Mouse (Mus musculus): ENCODE data around the gene Gins1.
"Not testable (repeated sequence)": the region's sequence is repeated elsewhere in the genome, so short reads cannot be mapped to it uniquely, and the experiment has no call there.

Gene Gins1

GRCm38 (mm10) chr2:150909429-150910039 is 4.3 kb downstream of the Gins1 start:
- ATAC-seq (ENCODE audit: low TSS enrichment) = peak; percentile 91

DNA sequence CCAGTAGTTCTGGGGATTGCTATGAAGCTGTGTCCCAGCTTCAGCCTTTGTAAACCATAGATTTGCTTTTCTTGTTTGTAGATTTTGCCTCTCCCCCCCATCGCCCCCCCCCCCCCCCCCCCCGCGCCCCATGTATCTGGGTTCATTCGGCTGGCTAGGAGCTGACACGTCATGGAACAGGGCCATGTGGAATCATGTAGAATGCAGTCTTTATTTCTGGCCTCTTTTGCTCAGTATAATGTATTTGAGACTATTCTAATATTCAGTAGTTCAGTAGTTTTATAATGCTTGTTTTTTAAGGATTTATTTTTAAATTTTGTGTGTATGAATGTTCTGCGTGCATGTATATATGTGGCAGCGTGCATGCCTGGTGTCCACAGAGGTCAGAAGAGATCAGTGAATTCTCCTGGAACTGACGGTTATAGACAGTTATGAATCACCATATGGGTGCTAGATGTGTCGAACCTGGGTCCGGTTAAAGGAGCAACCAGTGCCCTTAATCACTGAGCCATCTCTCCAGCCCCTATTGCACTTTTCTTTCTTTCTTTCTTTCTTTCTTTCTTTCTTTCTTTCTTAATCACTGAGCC is 5.2 kb downstream of the Gins1 start:
- ATAC-seq (ENCODE audit: low TSS enrichment) = no peak

DNA sequence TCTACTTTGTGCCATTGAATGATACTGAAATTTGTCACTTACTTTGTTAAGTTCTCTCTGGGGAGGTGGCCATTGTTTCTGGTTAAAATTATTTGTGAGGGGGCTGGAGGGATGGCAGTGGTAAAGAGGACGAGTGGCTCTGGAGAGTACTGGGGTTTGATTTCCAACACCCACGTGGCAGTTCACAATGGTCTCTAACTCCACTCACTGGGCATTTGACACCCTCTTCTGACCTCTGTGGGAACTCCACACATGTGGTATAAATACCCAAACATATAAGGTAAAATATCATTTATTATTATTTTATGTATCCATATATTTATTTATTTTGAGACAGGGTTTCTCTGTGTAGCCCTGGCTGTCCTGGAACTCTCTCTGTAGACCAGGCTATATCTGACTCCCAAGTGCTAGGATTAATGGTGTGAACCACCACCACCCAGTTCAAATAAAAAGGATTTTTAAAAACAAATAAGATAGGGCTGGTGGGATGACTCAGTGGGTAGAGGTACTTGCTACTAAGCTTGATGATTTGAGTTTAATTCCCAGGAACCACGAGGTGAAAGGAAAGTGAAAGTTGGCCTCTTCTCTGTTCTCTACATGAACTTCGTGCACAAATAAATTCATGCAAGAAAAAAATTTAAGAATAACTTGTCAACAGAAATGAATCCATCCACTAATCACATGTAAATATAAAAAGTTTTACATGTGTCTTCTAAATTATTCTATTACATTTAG is 9.7 kb downstream of the Gins1 start:
- ATAC-seq (ENCODE audit: low TSS enrichment) = no peak

GRCm38 (mm10) chr2:150915786-150916185 is 10.6 kb downstream of the Gins1 start:
- no peak for ATAC-seq (ENCODE audit: low TSS enrichment)

DNA sequence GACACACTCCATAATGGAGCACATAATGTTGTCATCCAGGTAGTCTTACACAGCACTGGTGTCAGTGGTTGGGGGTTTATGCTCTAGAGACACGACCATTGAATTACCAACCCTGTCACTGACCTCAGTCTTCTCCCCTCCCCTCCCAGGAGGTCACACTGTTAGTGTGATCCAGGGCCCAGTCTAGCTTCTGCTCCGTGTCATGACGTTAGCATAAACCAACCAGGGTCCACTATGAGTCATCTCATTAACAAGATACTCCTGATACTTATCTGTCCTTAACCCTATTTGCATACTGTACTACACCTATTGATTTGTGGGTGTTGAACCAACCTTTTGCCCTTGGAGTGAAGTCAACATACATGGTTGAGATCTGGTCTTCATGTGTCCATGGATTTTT is 13.5 kb downstream of the Gins1 start:
- no peak for ATAC-seq (ENCODE audit: low TSS enrichment)

- no peak for ATAC-seq (ENCODE audit: low TSS enrichment)
These were observed 15.3 kb downstream of the Gins1 start for GRCm38 (mm10) chr2:150920543-150920942.

GRCm38 (mm10) chr2:150921697-150922096 is 16.5 kb downstream of the Gins1 start:
- ATAC-seq (ENCODE audit: low TSS enrichment) = peak; percentile 48; the same call in 1 of the 2 replicates

- ATAC-seq (ENCODE audit: low TSS enrichment) = no peak
These were observed 17.0 kb downstream of the Gins1 start for GRCm38 (mm10) chr2:150922165-150922564.

DNA sequence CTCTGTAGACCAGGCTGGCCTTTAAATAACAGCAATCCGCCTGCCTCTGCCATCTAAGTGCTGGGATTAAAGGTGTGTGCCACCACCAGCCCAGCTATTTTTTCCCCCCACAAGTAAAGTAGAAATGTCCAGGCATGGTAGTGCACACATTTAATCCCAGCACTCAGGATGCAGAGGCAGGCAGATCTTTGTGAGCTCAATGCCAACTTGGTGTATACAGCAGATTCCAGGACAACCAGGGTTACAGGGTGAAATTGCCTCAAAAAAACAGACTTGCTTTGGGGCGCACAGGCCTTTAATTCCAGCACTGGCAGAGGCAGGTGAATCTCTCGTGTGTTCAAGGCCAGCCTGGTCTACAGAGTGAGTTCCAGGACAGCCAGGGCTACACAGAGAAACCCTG is 17.8 kb downstream of the Gins1 start:
- no peak for ATAC-seq (ENCODE audit: low TSS enrichment)

GRCm38 (mm10) chr2:150923505-150923904 is 18.3 kb downstream of the Gins1 start:
- peak; percentile 72 for ATAC-seq (ENCODE audit: low TSS enrichment)

GRCm38 (mm10) chr2:150927038-150927720 is 22.0 kb downstream of the Gins1 start:
- ATAC-seq (ENCODE audit: low TSS enrichment) = no peak

GRCm38 (mm10) chr2:150929156-150929555 is 24.0 kb downstream of the Gins1 start:
- ATAC-seq (ENCODE audit: low TSS enrichment) = no peak

DNA sequence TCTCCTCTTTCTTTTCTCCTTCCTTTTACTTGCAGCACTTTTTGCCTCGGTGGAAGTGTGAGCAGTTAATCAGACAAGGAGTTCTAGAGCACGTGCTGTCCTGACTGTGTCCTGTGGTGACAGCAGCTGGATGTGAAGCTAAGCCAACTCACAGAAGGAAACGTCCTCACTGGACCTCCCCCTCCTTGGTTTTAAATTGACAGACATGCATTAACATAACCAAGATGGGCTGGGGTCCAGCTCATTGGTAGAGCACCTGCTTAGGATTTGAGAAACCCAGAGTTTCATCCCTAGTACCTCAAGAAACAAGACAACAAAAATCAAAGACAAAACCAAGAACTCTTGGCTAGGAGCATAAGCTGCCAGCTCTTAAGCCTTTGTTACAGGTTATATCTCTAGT is 25.6 kb downstream of the Gins1 start:
- ATAC-seq (ENCODE audit: low TSS enrichment) = no peak

- ATAC-seq (ENCODE audit: low TSS enrichment) = no peak
These were observed 28.3 kb downstream of the Gins1 start for GRCm38 (mm10) chr2:150933482-150933881.

DNA sequence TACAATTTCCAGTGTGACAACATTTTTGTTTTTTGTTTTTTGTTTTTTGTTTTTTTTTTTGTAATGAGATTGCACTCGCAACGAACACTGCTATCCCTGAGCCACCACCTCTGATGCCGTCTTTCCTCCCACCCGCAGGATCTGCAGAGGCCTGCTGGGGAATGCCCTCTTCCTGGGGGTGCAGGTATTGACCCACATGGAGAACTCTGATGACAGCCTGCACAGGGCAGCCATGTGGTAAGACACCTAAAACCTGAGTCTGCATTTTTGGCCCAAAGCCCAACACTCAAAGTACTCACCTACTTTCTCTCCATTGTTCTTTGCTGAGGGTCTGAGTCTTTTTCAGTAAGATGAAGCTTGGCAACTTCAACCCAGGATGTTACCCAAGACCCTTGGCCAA is 29.5 kb downstream of the Gins1 start:
- no peak for ATAC-seq (ENCODE audit: low TSS enrichment)

- no peak for ATAC-seq (ENCODE audit: low TSS enrichment)
These were observed 38.8 kb downstream of the Gins1 start for GRCm38 (mm10) chr2:150944017-150944416.

GRCm38 (mm10) chr2:150947341-150947740 is 42.1 kb downstream of the Gins1 start:
- ATAC-seq (ENCODE audit: low TSS enrichment) = not testable (repeated sequence)

DNA sequence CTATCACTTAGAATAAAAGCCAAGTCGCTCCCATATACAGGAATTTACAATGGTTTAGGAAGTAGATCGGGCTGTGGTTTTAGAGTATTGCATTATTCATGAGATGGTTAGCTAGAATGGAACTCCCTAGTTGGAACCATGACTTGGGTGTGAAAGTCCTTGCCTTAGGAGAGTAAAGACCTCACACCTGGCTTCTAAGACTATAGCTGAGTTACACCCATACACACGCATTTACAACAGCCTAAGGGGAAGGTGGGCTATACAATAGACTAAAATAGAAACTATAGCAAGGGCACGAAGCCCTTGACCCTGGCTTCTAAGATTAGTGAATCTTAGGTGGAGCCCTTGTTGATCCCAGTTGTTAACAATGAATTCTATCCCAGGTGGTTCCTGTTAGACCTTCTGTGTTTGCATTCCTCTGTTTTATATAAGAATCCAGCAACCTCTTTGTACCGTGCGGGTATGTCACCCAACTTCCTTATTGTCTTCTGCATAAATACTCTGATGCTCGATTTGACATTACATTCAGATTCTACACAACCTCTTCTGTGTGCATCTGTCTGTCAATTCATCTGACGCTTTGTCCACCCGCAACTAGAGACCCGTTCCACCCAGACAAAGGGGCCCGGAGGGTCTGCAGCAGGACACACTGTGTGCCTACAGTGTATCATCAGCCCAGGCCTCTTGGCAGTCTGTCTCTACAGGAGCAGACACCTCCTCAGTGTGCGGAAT is 42.8 kb downstream of the Gins1 start:
- ATAC-seq (ENCODE audit: low TSS enrichment) = not testable (repeated sequence)

- ATAC-seq (ENCODE audit: low TSS enrichment) = no peak
These were observed 43.6 kb downstream of the Gins1 start for GRCm38 (mm10) chr2:150948786-150949185.

- ATAC-seq (ENCODE audit: low TSS enrichment) = no peak
These were observed 44.5 kb downstream of the Gins1 start for GRCm38 (mm10) chr2:150949652-150950051.

- ATAC-seq (ENCODE audit: low TSS enrichment) = no peak
These were observed 44.9 kb downstream of the Gins1 start for GRCm38 (mm10) chr2:150950056-150950455.

DNA sequence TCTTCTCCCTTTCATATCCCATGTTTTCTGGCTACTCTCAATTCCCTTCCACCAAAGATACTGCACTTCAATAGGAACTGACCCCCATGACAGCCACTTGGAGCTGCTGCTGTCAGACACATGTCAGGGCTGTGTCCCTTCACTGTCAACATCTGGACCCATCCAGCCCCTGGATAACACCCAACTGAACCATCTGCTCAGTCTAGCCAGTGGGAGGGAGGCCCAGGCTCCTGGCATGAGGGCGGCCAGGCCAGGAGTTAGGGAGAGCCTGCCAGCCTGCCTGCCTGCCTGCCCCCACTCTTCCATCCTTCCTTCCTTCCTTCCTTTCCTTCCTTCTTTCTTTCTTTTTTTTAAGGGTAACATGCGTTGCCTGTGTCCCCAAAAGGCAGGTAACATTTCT is 46.0 kb downstream of the Gins1 start:
- no peak for ATAC-seq (ENCODE audit: low TSS enrichment)

All from frontal cortex, adult (tissue).